In the genomic region with DNA sequence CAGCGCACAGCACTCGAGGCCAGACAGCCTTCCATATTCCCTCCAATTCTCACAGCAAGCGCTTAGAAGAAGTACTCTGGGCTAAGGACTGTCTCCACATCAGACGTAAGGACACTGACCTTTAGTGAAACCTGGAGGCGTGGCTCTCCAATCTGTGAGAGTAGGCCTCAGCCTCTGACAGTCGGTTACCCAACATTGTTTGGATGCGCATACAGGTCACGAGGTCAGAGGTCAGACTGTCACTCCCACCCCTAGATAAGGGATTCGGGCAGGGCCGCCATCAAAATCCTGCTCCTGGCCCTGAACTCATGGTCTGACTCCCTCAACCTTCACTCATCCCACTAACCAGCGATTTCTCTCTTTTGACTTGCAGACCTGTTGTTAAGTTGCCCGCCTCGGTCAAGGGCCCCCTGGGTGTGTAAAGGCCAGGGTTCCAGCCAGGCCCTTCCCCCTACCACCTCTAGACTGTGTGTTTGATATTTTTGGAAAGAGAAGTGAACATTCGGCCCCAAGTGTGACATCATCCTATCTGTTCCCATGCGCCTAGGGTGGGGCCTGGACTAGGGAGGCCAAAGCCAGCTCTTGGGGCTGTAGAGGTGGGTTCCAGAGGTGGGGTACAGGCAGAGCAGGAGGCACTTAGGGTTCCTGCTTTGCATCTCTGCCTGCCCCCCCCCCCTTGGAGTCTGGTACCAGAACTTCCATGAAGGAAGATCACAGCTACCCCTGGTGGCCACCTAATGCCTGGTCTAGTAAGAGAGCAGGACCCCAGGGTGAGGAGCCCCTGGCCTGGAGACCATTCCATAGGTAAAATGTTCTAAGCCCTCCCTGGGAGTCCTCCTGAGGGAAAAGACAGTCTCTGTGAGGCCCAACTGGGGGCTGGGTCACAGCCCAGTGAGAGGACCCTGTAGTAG, we compare ENCODE assay signal across 15 mouse cellular contexts. TPM values are rescaled to one million over a fixed set of nuclear protein-coding genes. Genes with fewer than 3 reads are reported as not detected.
DNase-seq lines count a peak whose midpoint lies in the region; ATAC-seq lines count a peak whose summit lies in the region.
"Had no signal": no experiment of that assay in that cellular context is flagged by ENCODE, and none has a peak within 500 bp of the region (broad histone marks: within the 10 kb centered on the region; RNA-seq: fewer than 3 reads in every experiment).

No protein-coding gene starts in this region.

- peak; percentile 46; the same call in 1 of the 2 replicates for ATAC-seq in heart, embryonic 12.5 days (ENCODE audit: insufficient number of reproducible peaks, low FRiP score)
- 0 out of 2 replicates have a peak, but pooled peaks have one; percentile 29 for ATAC-seq in limb, embryonic 12.5 days (ENCODE audit: insufficient number of reproducible peaks, insufficient read depth, low FRiP score, low TSS enrichment, low read depth)
- ATAC-seq: forebrain, embryonic 14.5 days had no signal

- WGBS in heart, embryonic 12.5 days = 72% methylated on average over 15 of the region's 15 CpGs
- 83% methylated on average over 15 of the region's 15 CpGs for WGBS in limb, embryonic 12.5 days
- 80% methylated on average over 15 of the region's 15 CpGs for WGBS in limb, embryonic 10.5 days

- 0 out of 2 replicates have a peak, but pooled peaks cover 9% of the 10 kb centered on the region for H3K27me3 ChIP-seq in heart, embryonic 12.5 days (replicated peaks)
- H3K27me3 ChIP-seq in limb, embryonic 12.5 days = no peaks in the 10 kb centered on the region
- no peaks in the 10 kb centered on the region for H3K27me3 ChIP-seq in limb, embryonic 10.5 days (ENCODE audit: low read depth, poor library complexity, severe bottlenecking)
- H3K27me3 ChIP-seq: embryonic facial prominence, embryonic 13.5 days had no signal

- H3K27ac ChIP-seq in heart, embryonic 12.5 days (ENCODE audit: poor library complexity, severe bottlenecking) = no peak overlapping the region
- no peak overlapping the region for H3K27ac ChIP-seq in limb, embryonic 12.5 days
- H3K27ac ChIP-seq in limb, embryonic 10.5 days = no peak overlapping the region
- H3K27ac ChIP-seq in brown adipose tissue, adult 24 weeks (replicated peaks; ENCODE audit: low read depth, low read length) = peak overlapping the region; percentile 73
- H3K27ac ChIP-seq: embryonic facial prominence, embryonic 13.5 days had no signal

- no peak overlapping the region for H3K9ac ChIP-seq in heart, embryonic 12.5 days
- no peak overlapping the region for H3K9ac ChIP-seq in limb, embryonic 12.5 days (replicated peaks)
- H3K9ac ChIP-seq: embryonic facial prominence, embryonic 13.5 days had no signal

- no peak overlapping the region for H3K4me2 ChIP-seq in heart, embryonic 12.5 days
- H3K4me2 ChIP-seq in limb, embryonic 12.5 days = no peak overlapping the region
- H3K4me2 ChIP-seq: embryonic facial prominence, embryonic 13.5 days had no signal

- no peaks in the 10 kb centered on the region for H3K36me3 ChIP-seq in heart, embryonic 12.5 days
- H3K36me3 ChIP-seq in limb, embryonic 12.5 days = no peaks in the 10 kb centered on the region
- H3K36me3 ChIP-seq in limb, embryonic 10.5 days = no peaks in the 10 kb centered on the region
- H3K36me3 ChIP-seq: embryonic facial prominence, embryonic 13.5 days had no signal

- H3K4me3 ChIP-seq in heart, embryonic 12.5 days = no peak overlapping the region
- H3K4me3 ChIP-seq in limb, embryonic 12.5 days (replicated peaks) = no peak overlapping the region
- H3K4me3 ChIP-seq in limb, embryonic 10.5 days = no peak overlapping the region
- no peak overlapping the region for H3K4me3 ChIP-seq in brown adipose tissue, adult 24 weeks (ENCODE audit: insufficient read depth, low read depth, low read length)
- H3K4me3 ChIP-seq: embryonic facial prominence, embryonic 13.5 days had no signal

- H3K4me1 ChIP-seq in heart, embryonic 12.5 days (replicated peaks) = peaks cover 13% of the 10 kb centered on the region
- H3K4me1 ChIP-seq in limb, embryonic 12.5 days (replicated peaks) = peaks cover 9% of the 10 kb centered on the region
- peaks cover 22% of the 10 kb centered on the region for H3K4me1 ChIP-seq in limb, embryonic 10.5 days
- H3K4me1 ChIP-seq in brown adipose tissue, adult 24 weeks (ENCODE audit: control insufficient read depth, insufficient read depth, insufficient read length, low read length) = peaks cover 32% of the 10 kb centered on the region

- H3K9me3 ChIP-seq in heart, embryonic 12.5 days (replicated peaks) = no peaks in the 10 kb centered on the region
- H3K9me3 ChIP-seq in limb, embryonic 12.5 days = no peaks in the 10 kb centered on the region
- no peaks in the 10 kb centered on the region for H3K9me3 ChIP-seq in limb, embryonic 10.5 days (replicated peaks)
- H3K9me3 ChIP-seq: embryonic facial prominence, embryonic 13.5 days had no signal

- intact Hi-C loops in heart, postnatal 36 days (cut with DNase I) = no loop called here

- no peak for DNase-seq in heart, postnatal 36 days
- DNase-seq in limb, embryonic 10.5 days (ENCODE audit: low spot score) = no peak
- peak; percentile 79 for DNase-seq in ES-CJ7 (ENCODE audit: low read depth, low spot score)
- DNase-seq in urinary bladder, postnatal 25 days (ENCODE audit: low spot score) = no peak
- no peak for DNase-seq in gastrocnemius, postnatal 10 days
- DNase-seq: cerebellum, adult 18-20 months; gastrocnemius, postnatal 14 days; right cerebral cortex, postnatal 14 days had no signal

RNA-seq across cellular contexts. Expression of a gene that starts 4.4 kb away (rescaled TPM):
- polyA plus RNA-seq in heart, embryonic 12.5 days (2016; fragmentation: Nextera tagmentation; extraction: Ambion mirVana) = not detected in 2 replicates
- total RNA-seq in heart, postnatal 36 days (2021) = not detected
- 0.08 and 0.14 TPM in 2 replicates for polyA plus RNA-seq in limb, embryonic 12.5 days (2016; fragmentation: Nextera tagmentation; extraction: Ambion mirVana)
- polyA plus RNA-seq in limb, embryonic 10.5 days (2016; fragmentation: Nextera tagmentation; extraction: Ambion mirVana) = not detected in 2 replicates
- 0.46 TPM in 1 of 2 replicates, not detected in the other for polyA plus RNA-seq in brown adipose tissue, adult 24 weeks (2012; ENCODE audit: insufficient read depth, insufficient read length, missing spikeins)
- 10 to 100 TPM; 12.8 to 17.0 TPM for total RNA-seq in gastrocnemius, postnatal 10 days (2021)
- total RNA-seq: common myeloid progenitor, adult 5-6 weeks had no signal
- polyA plus RNA-seq: heart, embryonic 14.5 days had no signal

RNA-seq across cellular contexts. Expression of a gene that starts 26.9 kb away (rescaled TPM):
- polyA plus RNA-seq in heart, embryonic 12.5 days (2016; fragmentation: Nextera tagmentation; extraction: Ambion mirVana) = 32.8 and 34.3 TPM in 2 replicates
- total RNA-seq in heart, postnatal 36 days (2021) = 10 to 100 TPM; 13.3 to 15.1 TPM
- polyA plus RNA-seq in limb, embryonic 12.5 days (2016; fragmentation: Nextera tagmentation; extraction: Ambion mirVana) = 29.6 and 30.0 TPM in 2 replicates
- 12.7 and 16.0 TPM in 2 replicates for polyA plus RNA-seq in limb, embryonic 10.5 days (2016; fragmentation: Nextera tagmentation; extraction: Ambion mirVana)
- polyA plus RNA-seq in brown adipose tissue, adult 24 weeks (2012; ENCODE audit: insufficient read depth, insufficient read length, missing spikeins) = 5.7 and 6.5 TPM in 2 replicates
- 10 to 100 TPM; 23.3 to 30.5 TPM for total RNA-seq in gastrocnemius, postnatal 10 days (2021)

RNA-seq across cellular contexts. Expression of a gene that starts 27.1 kb away (rescaled TPM):
- 27.8 and 28.9 TPM in 2 replicates for polyA plus RNA-seq in heart, embryonic 12.5 days (2016; fragmentation: Nextera tagmentation; extraction: Ambion mirVana)
- 10 to 100 TPM; 22.2 to 24.5 TPM for total RNA-seq in heart, postnatal 36 days (2021)
- polyA plus RNA-seq in limb, embryonic 12.5 days (2016; fragmentation: Nextera tagmentation; extraction: Ambion mirVana) = 41.6 and 45.3 TPM in 2 replicates
- polyA plus RNA-seq in limb, embryonic 10.5 days (2016; fragmentation: Nextera tagmentation; extraction: Ambion mirVana) = 38.1 and 43.3 TPM in 2 replicates
- 4.3 and 6.8 TPM in 2 replicates for polyA plus RNA-seq in brown adipose tissue, adult 24 weeks (2012; ENCODE audit: insufficient read depth, insufficient read length, missing spikeins)
- 10 to 100 TPM; 19.3 to 21.2 TPM for total RNA-seq in gastrocnemius, postnatal 10 days (2021)

RNA-seq across cellular contexts. Expression of a gene that starts 34.8 kb away (rescaled TPM):
- polyA plus RNA-seq in heart, embryonic 12.5 days (2016; fragmentation: Nextera tagmentation; extraction: Ambion mirVana) = 851 and 903 TPM in 2 replicates
- total RNA-seq in heart, postnatal 36 days (2021) = 100 to 1,000 TPM; 786 to 814 TPM
- polyA plus RNA-seq in limb, embryonic 12.5 days (2016; fragmentation: Nextera tagmentation; extraction: Ambion mirVana) = 1,031 and 1,057 TPM in 2 replicates
- 1,026 and 1,071 TPM in 2 replicates for polyA plus RNA-seq in limb, embryonic 10.5 days (2016; fragmentation: Nextera tagmentation; extraction: Ambion mirVana)
- polyA plus RNA-seq in brown adipose tissue, adult 24 weeks (2012; ENCODE audit: insufficient read depth, insufficient read length, missing spikeins) = 573 and 1,023 TPM in 2 replicates
- total RNA-seq in gastrocnemius, postnatal 10 days (2021) = 100 to 1,000 TPM; 547 to 553 TPM

RNA-seq across cellular contexts. Expression of a gene that starts 41.6 kb away (rescaled TPM):
- 0.19 TPM in 1 of 2 replicates, not detected in the other for polyA plus RNA-seq in heart, embryonic 12.5 days (2016; fragmentation: Nextera tagmentation; extraction: Ambion mirVana)
- total RNA-seq in heart, postnatal 36 days (2021) = not detected
- not detected in 2 replicates for polyA plus RNA-seq in limb, embryonic 12.5 days (2016; fragmentation: Nextera tagmentation; extraction: Ambion mirVana)
- not detected in 2 replicates for polyA plus RNA-seq in limb, embryonic 10.5 days (2016; fragmentation: Nextera tagmentation; extraction: Ambion mirVana)
- not detected in 2 replicates for polyA plus RNA-seq in brown adipose tissue, adult 24 weeks (2012; ENCODE audit: insufficient read depth, insufficient read length, missing spikeins)
- not detected for total RNA-seq in gastrocnemius, postnatal 10 days (2021)
- total RNA-seq: gastrocnemius, postnatal 14 days had no signal
- polyA plus RNA-seq: embryonic facial prominence, embryonic 13.5 days had no signal
